Mouse (Mus musculus) liver, embryonic 16.5 days (tissue): ENCODE measurements around the gene Cebpg. TPM values are rescaled to one million over a fixed set of nuclear protein-coding genes. Genes with fewer than 3 reads are reported as not detected.

Experiments
- ATAC-seq: fragments of 200-750 bp; cut with Nextera tagmentation; 2 replicates; pipeline ENCODE4 v1.8.0; 2017; ENCODE audit warnings: low read depth, mild to moderate bottlenecking, moderate number of reproducible peaks, moderate library complexity
- H3K27ac ChIP-seq: fragments of 300-500 bp; sonication (generic); 2 replicates; pipeline ENCODE4 v1.5.1; 2014; ENCODE audit warnings: mild to moderate bottlenecking, low read length
- H3K27me3 ChIP-seq: fragments of 300-500 bp; sonication (generic); 2 replicates; pipeline ENCODE4 v1.6.1; 2014; ENCODE audit warnings: low read depth, low read length, mixed read lengths; ENCODE audit not compliant: control insufficient read depth, insufficient read depth
- H3K36me3 ChIP-seq: fragments of 300-500 bp; sonication (generic); 2 replicates; pipeline ENCODE4 v1.6.1; 2014; ENCODE audit warnings: mild to moderate bottlenecking; ENCODE audit not compliant: control insufficient read depth, insufficient read depth
- H3K4me1 ChIP-seq: fragments of 300-500 bp; sonication (generic); 2 replicates; pipeline ENCODE4 v1.6.1; 2014; ENCODE audit warnings: low read depth, low read length, mixed read lengths; ENCODE audit not compliant: control insufficient read depth
- H3K4me2 ChIP-seq: fragments of 300-500 bp; sonication (generic); 2 replicates; pipeline ENCODE4 v1.6.1; 2014; ENCODE audit warnings: low read depth, low read length, mixed read lengths
- H3K4me3 ChIP-seq: fragments of 300-500 bp; sonication (generic); 2 replicates; pipeline ENCODE4 v1.5.1; 2014; ENCODE audit warnings: low read depth, mild to moderate bottlenecking, low read length
- H3K9ac ChIP-seq: fragments of 300-500 bp; sonication (generic); 2 replicates; pipeline ENCODE4 v1.6.1; 2014; ENCODE audit warnings: low read depth, low read length
- H3K9me3 ChIP-seq: fragments of 300-500 bp; sonication (generic); replicated peaks from 2 replicates; pipeline ENCODE4 v1.6.1; 2016; ENCODE audit warnings: low read length; ENCODE audit not compliant: control insufficient read depth
- WGBS: fragments of 180-500 bp; shearing (Covaris S2); extraction: QIAGEN DNeasy Blood & Tissue Kit; methylation state at CpG from one replicate; pipeline ENCODE4 v1.1.7; 2014; ENCODE audit not compliant: insufficient replicate concordance; 5-methylcytosine and 5-hydroxymethylcytosine counted together
- polyA plus RNA-seq: library from polyadenylated mRNA; unstranded; fragments of >200 nt; fragmentation: Nextera tagmentation; extraction: Ambion mirVana; gene quantifications from 2 replicates; pipeline ENCODE4 v1.2.1, GENCODE M21; 2015

The Cebpg gene
- 21.4 and 22.4 TPM in 2 replicates for polyA plus RNA-seq

DNA sequence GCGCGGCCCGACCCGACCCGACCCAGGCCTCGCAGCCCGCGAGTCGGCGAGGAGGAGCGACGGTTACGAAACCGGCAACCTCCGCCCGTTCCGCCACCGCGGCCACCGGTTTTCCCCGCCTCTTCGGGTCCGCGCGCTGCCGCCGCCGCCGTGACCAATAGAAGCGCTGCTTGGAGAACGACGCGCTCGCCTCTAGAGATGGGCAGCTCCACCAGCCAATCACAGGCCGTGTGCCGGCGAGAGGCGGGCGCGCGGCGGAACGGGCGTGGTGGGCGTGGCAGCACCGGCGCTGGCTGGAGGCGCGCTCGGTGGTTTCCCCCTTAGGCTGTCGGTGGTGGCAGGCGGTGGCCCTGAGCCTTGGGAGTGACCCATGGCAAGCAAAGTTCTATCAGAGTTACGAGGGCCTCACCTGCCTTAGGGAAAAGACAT, at the start of gene Cebpg:
TSS of gene Cebpg (minus strand) at position 138 of the 429 bp plus-strand sequence.
- Histone ChIP-seq H3K9ac (peak within 1 kb of the TSS; percentile 99), H3K36me3 (no peaks in the 10 kb centered on the region), H3K27ac (peak within 1 kb of the TSS; percentile 94), H3K4me2 (peak within 1 kb of the TSS; percentile 97), H3K4me1 (peaks cover 25% of the 10 kb centered on the region), H3K27me3 (no peaks in the 10 kb centered on the region), H3K4me3 (peak within 1 kb of the TSS; percentile 97), H3K9me3 (no peaks in the 10 kb centered on the region)
- ATAC-seq, result peak; percentile 98
- WGBS, result 0% methylated on average over 49 of the region's 53 CpGs

DNA sequence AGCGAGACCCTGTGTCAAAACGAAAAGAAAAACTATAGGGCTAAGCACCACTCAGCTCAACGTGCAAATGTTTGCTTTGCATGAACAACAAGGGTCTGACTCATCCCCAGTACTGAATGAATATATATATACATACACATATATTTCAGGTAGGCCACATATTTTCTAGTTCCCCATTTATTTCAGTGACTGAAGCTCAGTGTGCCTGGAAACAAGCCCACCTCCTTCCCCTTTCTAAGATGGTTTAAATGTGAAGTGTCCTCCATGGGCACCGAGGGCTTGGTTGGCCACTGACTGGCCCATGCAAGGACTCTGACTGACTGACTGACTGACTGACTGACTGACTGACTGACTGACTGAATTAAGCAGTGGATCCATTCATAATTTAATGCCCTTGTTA, 43.2 kb upstream of the Cebpg start:
- H3K36me3 ChIP-seq, result no peaks in the 10 kb centered on the region
- WGBS, result 52% methylated on average over 4 of the region's 4 CpGs
- no peak for ATAC-seq

GRCm38 (mm10) chr7:35098777-35099176, 42.4 kb upstream of the Cebpg start:
- no peak overlapping the region for H3K9ac ChIP-seq
- no peaks in the 10 kb centered on the region for H3K36me3 ChIP-seq
- no peak overlapping the region for H3K4me2 ChIP-seq
- no peaks in the 10 kb centered on the region for H3K27me3 ChIP-seq
- H3K4me3 ChIP-seq, result no peak overlapping the region
- H3K27ac ChIP-seq, result no peak overlapping the region
- 20% methylated on average over 4 of the region's 4 CpGs for WGBS
- ATAC-seq, result no peak
- no peaks in the 10 kb centered on the region for H3K9me3 ChIP-seq
- no peaks in the 10 kb centered on the region for H3K4me1 ChIP-seq

More for the DNA sequence above, 43.2 kb upstream of the Cebpg start:
- Histone ChIP-seq H3K9ac (no peak overlapping the region), H3K4me2 (no peak overlapping the region), H3K4me3 (no peak overlapping the region), H3K27ac (no peak overlapping the region), H3K9me3 (no peaks in the 10 kb centered on the region), H3K4me1 (no peaks in the 10 kb centered on the region), H3K27me3 (no peaks in the 10 kb centered on the region)

- H3K27me3 ChIP-seq, result no peaks in the 10 kb centered on the region
- H3K9me3 ChIP-seq, result no peaks in the 10 kb centered on the region
- no peak overlapping the region for H3K9ac ChIP-seq
- H3K4me1 ChIP-seq, result peaks cover 3% of the 10 kb centered on the region; the same call in 1 of the 2 replicates
- H3K4me2 ChIP-seq, result no peak overlapping the region
- no peaks in the 10 kb centered on the region for H3K36me3 ChIP-seq
- H3K4me3 ChIP-seq, result no peak overlapping the region
- ATAC-seq, result no peak
- H3K27ac ChIP-seq, result no peak overlapping the region
- WGBS, result 56% methylated on average over 9 of the region's 9 CpGs
These were observed 38.8 kb upstream of the Cebpg start for GRCm38 (mm10) chr7:35094975-35095678.

DNA sequence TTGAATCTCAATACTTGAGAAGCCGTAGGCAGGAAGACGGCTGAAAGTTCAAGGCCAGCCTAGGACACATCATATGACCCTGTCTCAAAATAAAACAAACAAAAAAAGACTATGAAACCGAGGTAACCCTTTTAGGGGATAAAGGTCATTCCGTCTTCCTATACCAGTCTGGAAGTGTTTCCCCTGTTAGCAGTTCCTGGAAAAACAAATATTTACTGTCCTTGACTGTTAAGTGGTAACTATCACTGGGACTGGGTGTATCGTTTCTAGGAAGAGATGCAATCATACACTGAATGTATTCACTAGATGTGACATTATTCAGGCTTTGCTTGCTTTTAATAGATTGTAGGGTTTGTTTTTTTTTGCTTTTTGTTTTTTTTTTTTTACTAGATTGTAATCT, 34.2 kb upstream of the Cebpg start:
- H3K27ac ChIP-seq, result no peak overlapping the region
- ATAC-seq, result peak; percentile 76
- no peak overlapping the region for H3K9ac ChIP-seq
- no peaks in the 10 kb centered on the region for H3K9me3 ChIP-seq
- H3K4me3 ChIP-seq, result no peak overlapping the region
- no peaks in the 10 kb centered on the region for H3K36me3 ChIP-seq
- H3K4me1 ChIP-seq, result peaks cover 5% of the 10 kb centered on the region
- H3K27me3 ChIP-seq, result peaks cover 3% of the 10 kb centered on the region; the same call in 1 of the 2 replicates
- H3K4me2 ChIP-seq, result no peak overlapping the region
- WGBS, result 56% methylated on average over 5 of the region's 5 CpGs

- peak overlapping the region; percentile 22; the same call in 1 of the 2 replicates for H3K9ac ChIP-seq
- H3K36me3 ChIP-seq, result no peaks in the 10 kb centered on the region
- peaks cover 3% of the 10 kb centered on the region; the same call in 1 of the 2 replicates for H3K27me3 ChIP-seq
- no peak overlapping the region for H3K27ac ChIP-seq
- peak; percentile 35; the same call in 1 of the 2 replicates for ATAC-seq
- peak overlapping the region; percentile 57 for H3K4me2 ChIP-seq
- H3K4me1 ChIP-seq, result peaks cover 2% of the 10 kb centered on the region
- WGBS, result 2% methylated on average over 21 of the region's 21 CpGs
- peak overlapping the region; percentile 42 for H3K4me3 ChIP-seq
- no peaks in the 10 kb centered on the region for H3K9me3 ChIP-seq
These were observed 30.0 kb upstream of the Cebpg start for GRCm38 (mm10) chr7:35086271-35086861.

DNA sequence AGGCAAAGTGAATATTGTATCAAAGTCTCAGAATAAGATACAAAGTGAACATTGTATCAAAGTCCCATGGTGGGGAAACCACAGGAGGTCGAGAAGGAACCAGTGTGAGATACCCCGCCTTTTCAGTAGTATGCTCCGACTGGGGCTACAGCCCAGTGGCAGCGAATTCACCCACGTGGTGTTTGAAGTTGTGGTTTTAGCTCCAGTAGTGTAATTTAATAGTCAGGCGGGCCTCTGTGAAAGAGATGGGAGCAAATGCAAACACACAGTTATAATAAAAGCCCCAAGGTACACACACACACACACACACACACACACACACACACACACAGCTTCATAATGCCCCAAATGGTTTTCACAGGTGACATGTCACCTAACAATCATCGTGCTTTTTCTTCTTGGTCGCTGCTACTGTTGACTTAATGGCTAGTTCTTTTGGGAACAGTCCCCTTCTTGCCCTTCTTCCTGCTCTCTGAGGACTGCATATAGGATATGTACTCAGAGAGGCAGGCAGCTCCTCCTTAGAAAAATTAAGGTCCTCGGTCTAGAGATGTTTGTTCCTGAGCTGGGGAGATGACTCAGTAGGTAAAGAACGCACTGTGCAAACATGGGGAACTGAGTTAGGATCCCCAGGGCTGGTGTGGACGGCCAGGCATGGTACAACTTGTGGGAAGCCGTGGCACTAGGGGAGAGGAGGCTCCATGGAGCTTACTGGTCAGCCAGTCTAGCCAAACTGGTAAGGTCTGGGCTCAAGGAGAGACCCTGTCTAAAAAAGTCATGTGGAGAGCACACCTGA, 28.4 kb upstream of the Cebpg start:
- H3K9me3 ChIP-seq, result no peaks in the 10 kb centered on the region
- H3K27me3 ChIP-seq, result peaks cover 3% of the 10 kb centered on the region; the same call in 1 of the 2 replicates
- 41% methylated on average over 12 of the region's 12 CpGs for WGBS
- no peak for ATAC-seq
- no peak overlapping the region for H3K27ac ChIP-seq
- no peak overlapping the region for H3K9ac ChIP-seq
- no peak overlapping the region for H3K4me2 ChIP-seq
- no peaks in the 10 kb centered on the region for H3K36me3 ChIP-seq
- no peak overlapping the region for H3K4me3 ChIP-seq
- peaks cover 2% of the 10 kb centered on the region for H3K4me1 ChIP-seq

DNA sequence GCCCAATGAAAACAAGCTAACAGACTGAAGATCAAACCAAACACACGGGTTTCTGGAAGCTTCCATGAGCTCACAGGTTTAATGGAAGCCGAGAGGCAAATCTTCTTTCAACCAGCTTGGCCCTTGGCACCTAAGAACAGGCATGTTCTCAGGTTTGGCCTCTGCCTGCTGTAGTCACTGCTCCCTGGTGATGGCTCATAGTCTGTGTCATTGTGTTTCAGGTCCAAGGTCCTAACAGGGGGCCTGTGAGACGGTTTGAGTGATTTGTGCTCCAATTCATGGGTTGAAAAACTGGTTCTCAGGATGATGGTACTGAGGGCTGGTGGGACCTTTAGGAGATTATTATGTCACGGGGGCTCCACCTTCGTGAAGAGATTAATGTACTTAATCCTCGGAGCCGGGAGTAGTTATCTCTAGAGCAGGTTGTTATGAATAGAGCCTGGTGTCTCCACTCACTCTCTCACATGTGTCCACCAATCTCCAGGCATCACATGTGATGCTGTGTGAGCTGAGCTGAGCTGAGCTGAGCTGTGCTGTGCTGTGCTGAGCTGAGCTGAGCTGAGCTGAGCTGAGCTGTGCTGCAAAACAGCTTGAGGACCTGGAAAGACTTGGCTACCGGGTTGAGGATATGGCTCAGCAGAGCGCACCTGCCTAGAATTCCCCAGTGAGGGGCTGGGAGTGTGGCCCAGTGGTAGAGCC, 25.2 kb upstream of the Cebpg start:
- H3K4me2 ChIP-seq, result peak overlapping the region; percentile 33
- 0 out of 2 replicates have a peak, but pooled peaks have one; percentile 33 for ATAC-seq
- peak overlapping the region; percentile 57 for H3K27ac ChIP-seq
- no peak overlapping the region for H3K9ac ChIP-seq
- 49% methylated on average over 9 of the region's 9 CpGs for WGBS
- H3K4me3 ChIP-seq, result no peak overlapping the region
- H3K27me3 ChIP-seq, result peaks cover 3% of the 10 kb centered on the region; the same call in 1 of the 2 replicates
- H3K9me3 ChIP-seq, result no peaks in the 10 kb centered on the region
- H3K4me1 ChIP-seq, result peaks cover 2% of the 10 kb centered on the region; the same call in 1 of the 2 replicates
- no peaks in the 10 kb centered on the region for H3K36me3 ChIP-seq
